ENCODE assay signal across 14 mouse cellular contexts in genomic region chr5:134209931-134210554, GRCm38 (mm10). TPM values are rescaled to one million over a fixed set of nuclear protein-coding genes. Genes with fewer than 3 reads are reported as not detected.
DNase-seq lines count a peak whose midpoint lies in the region; ATAC-seq lines count a peak whose summit lies in the region.
"Had no signal": no experiment of that assay in that cellular context is flagged by ENCODE, and none has a peak within 500 bp of the region (broad histone marks: within the 10 kb centered on the region; RNA-seq: fewer than 3 reads in every experiment).

No protein-coding gene starts in this region.

- H3K27me3 ChIP-seq in lung, embryonic 15.5 days = no peaks in the 10 kb centered on the region
- H3K27me3 ChIP-seq: forebrain, embryonic 12.5 days; midbrain, embryonic 15.5 days had no signal

- H3K9me3 ChIP-seq in lung, embryonic 15.5 days = no peaks in the 10 kb centered on the region
- H3K9me3 ChIP-seq: midbrain, embryonic 15.5 days had no signal

- WGBS in lung, embryonic 15.5 days = 8% methylated on average over 11 of the region's 11 CpGs

- H3K27ac ChIP-seq in lung, embryonic 15.5 days = peak overlapping the region; percentile 60
- H3K27ac ChIP-seq: embryonic facial prominence, embryonic 10.5 days; forebrain, embryonic 12.5 days; midbrain, embryonic 15.5 days had no signal

- no peak overlapping the region for H3K9ac ChIP-seq in lung, embryonic 15.5 days
- H3K9ac ChIP-seq: forebrain, embryonic 12.5 days; midbrain, embryonic 15.5 days had no signal

- peak; percentile 39 for DNase-seq in urinary bladder, postnatal 14 days (ENCODE audit: low spot score)
- DNase-seq in urinary bladder, postnatal 4 days (ENCODE audit: low spot score in 2 of 2) = no peak
- DNase-seq in kidney, postnatal 25 days = peak; percentile 62 to 84
- DNase-seq in ovary, postnatal 36 days (ENCODE audit: low spot score) = no peak
- DNase-seq in thymus, adult 18-20 months = no peak
- no peak for DNase-seq in ovary, adult 18-20 months (ENCODE audit: low spot score)
- DNase-seq: gastrocnemius, postnatal 36 days; heart, postnatal 4 days; layer of hippocampus, adult 9-11 months had no signal

- 0 out of 2 replicates have a peak overlapping the region, but pooled peaks have one; percentile 3 for H3K4me2 ChIP-seq in lung, embryonic 15.5 days
- H3K4me2 ChIP-seq: forebrain, embryonic 12.5 days; midbrain, embryonic 15.5 days had no signal

- H3K36me3 ChIP-seq in lung, embryonic 15.5 days = peaks cover 7% of the 10 kb centered on the region; the same call in 1 of the 2 replicates

- H3K4me1 ChIP-seq in lung, embryonic 15.5 days = peaks cover 22% of the 10 kb centered on the region
- H3K4me1 ChIP-seq: forebrain, embryonic 12.5 days; midbrain, embryonic 15.5 days had no signal

- peak; percentile 77 for ATAC-seq in lung, embryonic 15.5 days (ENCODE audit: borderline replicate concordance, extremely low read depth, low FRiP score, low TSS enrichment)
- ATAC-seq: activated CD4-positive, CD25-positive, alpha-beta regulatory T cell, adult 4 months; midbrain, embryonic 15.5 days had no signal

- H3K4me3 ChIP-seq in lung, embryonic 15.5 days = no peak overlapping the region
- H3K4me3 ChIP-seq: embryonic facial prominence, embryonic 10.5 days; forebrain, embryonic 12.5 days; midbrain, embryonic 15.5 days had no signal

RNA-seq across cellular contexts. Expression of gene Ncf1, which starts 19.4 kb away (rescaled TPM):
- polyA plus RNA-seq in lung, embryonic 15.5 days (2015; fragmentation: Nextera tagmentation; extraction: Ambion mirVana) = 6.9 and 7.8 TPM in 2 replicates

RNA-seq across cellular contexts. Expression of gene Gtf2ird2, which starts 26.2 kb away (rescaled TPM):
- 7.6 and 10.1 TPM in 2 replicates for polyA plus RNA-seq in lung, embryonic 15.5 days (2015; fragmentation: Nextera tagmentation; extraction: Ambion mirVana)

RNA-seq across cellular contexts. Expression of gene Rcc1l, which starts 33.5 kb away (rescaled TPM):
- polyA plus RNA-seq in lung, embryonic 15.5 days (2015; fragmentation: Nextera tagmentation; extraction: Ambion mirVana) = 30.2 and 30.3 TPM in 2 replicates

Comparison
In these comparisons a context has a peak if more than half of its experiments do, and no peak if none do; other contexts are left out.
1. DNase-seq: peak in urinary bladder, postnatal 14 days (single experiment) and kidney, postnatal 25 days (2 of 2); none in urinary bladder, postnatal 4 days (0 of 2), ovary, postnatal 36 days (single experiment), thymus, adult 18-20 months (0 of 2) and ovary, adult 18-20 months (single experiment).